Mouse (Mus musculus) erythroblast, adult 5-6 weeks (primary cell): ENCODE data around the gene Opn5. TPM values are rescaled to one million over a fixed set of nuclear protein-coding genes. Genes with fewer than 3 reads are reported as not detected.

Source experiments
- total RNA-seq, 2 experiments: library from RNA; stranded (forward) in 1 of 2; stranded (reverse) in 1 of 2; fragments of 150-400 nt in 1 of 2; fragments of 200-764, 138-1000 nt in 1 of 2; gene quantifications; 2 replicates each; pipeline versions ENCODE4 v1.2.3 to v1.2.4; 2015 to 2017; ENCODE audit warnings: low replicate concordance in 2 of 2

Gene Opn5
- total RNA-seq, 2 experiments from 2014 or later, result not detected

Other genes with a start within 250 kb of the Opn5 start
- gene Adgrf4, start 80.9 kb upstream of the Opn5 start, total RNA-seq (2015; ENCODE audit: low replicate concordance), result not detected in 2 replicates
- gene Adgrf4, start 80.9 kb upstream of the Opn5 start, total RNA-seq (2017; ENCODE audit: low replicate concordance), result not detected in 2 replicates
- not detected in 2 replicates for gene Adgrf2, start 130.8 kb upstream of the Opn5 start, total RNA-seq (2015; ENCODE audit: low replicate concordance)
- not detected in 2 replicates for gene Adgrf2, start 130.8 kb upstream of the Opn5 start, total RNA-seq (2017; ENCODE audit: low replicate concordance)